In the genomic region with DNA sequence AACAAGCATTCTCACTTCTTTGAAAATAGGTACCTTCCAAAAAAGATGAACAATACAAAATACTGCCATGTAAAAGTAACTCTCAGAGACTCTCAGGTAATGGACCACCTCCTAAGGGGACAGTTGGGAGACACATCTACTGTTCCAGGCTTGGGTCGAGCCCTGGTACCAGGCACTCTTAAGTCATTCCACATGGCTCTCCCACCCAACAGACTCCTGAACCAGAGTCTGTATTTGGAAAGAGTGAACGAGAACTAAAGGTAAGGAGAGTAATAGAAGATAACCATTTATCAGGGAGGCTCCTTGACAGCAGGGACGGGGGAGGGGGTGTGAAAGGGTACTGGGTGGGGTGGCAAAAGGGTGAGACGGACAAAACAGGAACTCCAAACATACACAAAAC, we compare ENCODE assay signal across 9 mouse cellular contexts. TPM values are rescaled to one million over a fixed set of nuclear protein-coding genes. Genes with fewer than 3 reads are reported as not detected.
A peak's percentile ranks its signal among the peaks of the same experiment; 100 is the strongest.
DNase-seq lines count a peak whose midpoint lies in the region; ATAC-seq and TF ChIP-seq lines count a peak whose summit lies in the region.
"Had no signal": no experiment of that assay in that cellular context is flagged by ENCODE, and none has a peak within 500 bp of the region (broad histone marks: within the 10 kb centered on the region; RNA-seq: fewer than 3 reads in every experiment).

No protein-coding gene starts in this region.

- H3K36me3 ChIP-seq in intestine, embryonic 15.5 days = no peaks in the 10 kb centered on the region
- H3K36me3 ChIP-seq in neural tube, embryonic 14.5 days (ENCODE audit: control insufficient read depth, insufficient read depth, low read length) = no peaks in the 10 kb centered on the region

- H3K9me3 ChIP-seq in intestine, embryonic 15.5 days = no peaks in the 10 kb centered on the region
- no peaks in the 10 kb centered on the region for H3K9me3 ChIP-seq in neural tube, embryonic 14.5 days (ENCODE audit: control insufficient read depth, low read length)

- no peaks in the 10 kb centered on the region for H3K4me1 ChIP-seq in lung, adult 2 months (ENCODE audit: control insufficient read depth, insufficient read depth, low read length)
- H3K4me1 ChIP-seq in embryonic fibroblast, embryonic 13.5 days (ENCODE audit: control insufficient read depth, insufficient read depth, low read length) = no peaks in the 10 kb centered on the region
- peaks cover 24% of the 10 kb centered on the region for H3K4me1 ChIP-seq in intestine, embryonic 15.5 days (replicated peaks)
- H3K4me1 ChIP-seq in neural tube, embryonic 14.5 days (ENCODE audit: control insufficient read depth, insufficient read depth, low read length) = peaks cover 14% of the 10 kb centered on the region

- no peak for TF ChIP-seq POLR2A in lung, adult 2 months (IDR thresholded peaks at IDR 0.05; ENCODE audit: borderline replicate concordance, extremely low read depth, low read depth, low read length)
- no peak for TF ChIP-seq POLR2A in embryonic fibroblast, embryonic 13.5 days (IDR thresholded peaks at IDR 0.05; ENCODE audit: low read depth, low read length)

- 24% methylated on average over 4 of the region's 4 CpGs for WGBS in lung, adult 2 months
- WGBS in intestine, embryonic 15.5 days = 25% methylated on average over 4 of the region's 4 CpGs
- 17% methylated on average over 4 of the region's 4 CpGs for WGBS in neural tube, embryonic 14.5 days

- TF ChIP-seq CTCF in lung, adult 2 months (IDR thresholded peaks at IDR 0.05; ENCODE audit: insufficient read depth, low read length) = no peak
- no peak for TF ChIP-seq CTCF in embryonic fibroblast, embryonic 13.5 days (IDR thresholded peaks at IDR 0.05; ENCODE audit: borderline replicate concordance, insufficient read depth, low read length)

- H3K9ac ChIP-seq in intestine, embryonic 15.5 days = no peak overlapping the region
- H3K9ac ChIP-seq in neural tube, embryonic 14.5 days (replicated peaks; ENCODE audit: low read depth, low read length) = peak overlapping the region; percentile 68

- no peak overlapping the region for H3K27ac ChIP-seq in embryonic fibroblast, embryonic 13.5 days (ENCODE audit: insufficient read depth, low read length)
- H3K27ac ChIP-seq in intestine, embryonic 15.5 days = no peak overlapping the region
- H3K27ac ChIP-seq in neural tube, embryonic 14.5 days (ENCODE audit: low read depth, low read length) = no peak overlapping the region

- no peak for ATAC-seq in intestine, embryonic 15.5 days
- ATAC-seq in neural tube, embryonic 14.5 days (ENCODE audit: low read depth) = no peak

- DNase-seq in lung, adult 2 months = no peak
- no peak for DNase-seq in lung, postnatal 14 days
- no peak for DNase-seq in testis, postnatal 10 days (ENCODE audit: low spot score)
- DNase-seq in thymus, postnatal 25 days = no peak
- DNase-seq in left cerebral cortex, adult 18-20 months (ENCODE audit: low spot score in 2 of 2) = no peak
- DNase-seq: gastrocnemius, postnatal 25 days had no signal

- H3K4me2 ChIP-seq in intestine, embryonic 15.5 days (replicated peaks) = peak overlapping the region; percentile 99
- peak overlapping the region; percentile 100 for H3K4me2 ChIP-seq in neural tube, embryonic 14.5 days (ENCODE audit: low read depth, low read length)

- peaks cover 45% of the 10 kb centered on the region for H3K27me3 ChIP-seq in intestine, embryonic 15.5 days (replicated peaks)
- H3K27me3 ChIP-seq in neural tube, embryonic 14.5 days (ENCODE audit: control insufficient read depth, insufficient read depth, low read length) = peaks cover 24% of the 10 kb centered on the region; the same call in 1 of the 2 replicates

- H3K4me3 ChIP-seq in lung, adult 2 months (replicated peaks; ENCODE audit: extremely low read depth, low read depth, low read length) = peak overlapping the region; percentile 79
- peak overlapping the region; percentile 47 for H3K4me3 ChIP-seq in embryonic fibroblast, embryonic 13.5 days (ENCODE audit: insufficient read depth, low read length)
- H3K4me3 ChIP-seq in intestine, embryonic 15.5 days (replicated peaks) = peak overlapping the region; percentile 59
- peak overlapping the region; percentile 54 for H3K4me3 ChIP-seq in neural tube, embryonic 14.5 days (ENCODE audit: low read depth, low read length)

RNA-seq across cellular contexts. Expression of a gene that starts 3.0 kb away (rescaled TPM):
- polyA plus RNA-seq in lung, adult 2 months (2012; rRNA removed) = 5.2 and 10.1 TPM in 2 replicates
- polyA plus RNA-seq in embryonic fibroblast, embryonic 13.5 days (2011; ENCODE audit: insufficient read length, low read depth, missing spikeins) = 8.0 and 9.3 TPM in 2 replicates
- 0.82 and 1.3 TPM in 2 replicates for polyA plus RNA-seq in intestine, embryonic 15.5 days (2015; fragmentation: Nextera tagmentation; extraction: Ambion mirVana)
- polyA plus RNA-seq in neural tube, embryonic 14.5 days (2014; fragmentation: Nextera tagmentation; extraction: Ambion mirVana) = 4.9 and 6.6 TPM in 2 replicates
- 10 to 100 TPM; 38.0 to 39.1 TPM for total RNA-seq in left cerebral cortex, adult 18-20 months (2021)
